Mouse (Mus musculus): ENCODE results near the gene Fars2. TPM values are rescaled to one million over a fixed set of nuclear protein-coding genes. Genes with fewer than 3 reads are reported as not detected.

The Fars2 gene
- total and polyA plus RNA-seq, 2 experiments from 2014 or later, result 30.3 to 30.6 TPM

- WGBS, result 80% methylated on average over 1 of the region's 1 CpGs
- Histone ChIP-seq H3K9ac (replicated peaks; ENCODE audit: low read length, poor library complexity, severe bottlenecking) (no peak overlapping the region), H3K4me2 (ENCODE audit: low read depth, low read length, poor library complexity, severe bottlenecking) (no peak overlapping the region), H3K27me3 (ENCODE audit: insufficient read depth, low read length) (no peaks in the 10 kb centered on the region), H3K4me3 (ENCODE audit: low read depth, low read length) (no peak overlapping the region), H3K9me3 (ENCODE audit: low read length) (no peaks in the 10 kb centered on the region), H3K4me1 (ENCODE audit: insufficient read depth, low read length) (no peaks in the 10 kb centered on the region), H3K36me3 (ENCODE audit: insufficient read depth, low read length) (no peaks in the 10 kb centered on the region), H3K27ac (ENCODE audit: low read depth, low read length) (no peak overlapping the region)
- DNase-seq (ENCODE audit: low spot score), result no peak
- no peak for ATAC-seq (ENCODE audit: low FRiP score)
- TF ChIP-seq CTCF (IDR thresholded peaks at IDR 0.05), result no peak
Observed at GRCm38 (mm10) chr13:36679345-36679744, 562.1 kb downstream of the Fars2 start.

GRCm38 (mm10) chr13:36680690-36681355 is 563.6 kb downstream of the Fars2 start:
- H3K4me2 ChIP-seq (ENCODE audit: low read depth, low read length, poor library complexity, severe bottlenecking), result no peak overlapping the region
- no peak overlapping the region for H3K9ac ChIP-seq (replicated peaks; ENCODE audit: low read length, poor library complexity, severe bottlenecking)
- DNase-seq (ENCODE audit: low spot score), result no peak
- H3K4me3 ChIP-seq (ENCODE audit: low read depth, low read length), result no peak overlapping the region
- no peak for TF ChIP-seq CTCF (IDR thresholded peaks at IDR 0.05)
- no peaks in the 10 kb centered on the region for H3K36me3 ChIP-seq (ENCODE audit: insufficient read depth, low read length)
- H3K27me3 ChIP-seq (ENCODE audit: insufficient read depth, low read length), result no peaks in the 10 kb centered on the region
- H3K4me1 ChIP-seq (ENCODE audit: insufficient read depth, low read length), result no peaks in the 10 kb centered on the region
- WGBS, result 91% methylated on average over 8 of the region's 8 CpGs
- no peak overlapping the region for H3K27ac ChIP-seq (ENCODE audit: low read depth, low read length)
- H3K9me3 ChIP-seq (ENCODE audit: low read length), result no peaks in the 10 kb centered on the region
- ATAC-seq (ENCODE audit: low FRiP score), result no peak

GRCm38 (mm10) chr13:36683581-36683980 is 566.4 kb downstream of the Fars2 start:
- Histone ChIP-seq H3K9ac (replicated peaks; ENCODE audit: low read length, poor library complexity, severe bottlenecking) (no peak overlapping the region), H3K4me1 (ENCODE audit: insufficient read depth, low read length) (no peaks in the 10 kb centered on the region), H3K36me3 (ENCODE audit: insufficient read depth, low read length) (no peaks in the 10 kb centered on the region), H3K27ac (ENCODE audit: low read depth, low read length) (no peak overlapping the region), H3K27me3 (ENCODE audit: insufficient read depth, low read length) (no peaks in the 10 kb centered on the region), H3K9me3 (ENCODE audit: low read length) (no peaks in the 10 kb centered on the region), H3K4me3 (ENCODE audit: low read depth, low read length) (no peak overlapping the region), H3K4me2 (ENCODE audit: low read depth, low read length, poor library complexity, severe bottlenecking) (no peak overlapping the region)
- no peak for TF ChIP-seq CTCF (IDR thresholded peaks at IDR 0.05)
- DNase-seq (ENCODE audit: low spot score), result no peak
- ATAC-seq (ENCODE audit: low FRiP score), result no peak
- 79% methylated on average over 4 of the region's 4 CpGs for WGBS

- ATAC-seq (ENCODE audit: low FRiP score) (no peak), DNase-seq (ENCODE audit: low spot score) (no peak)
- no peak overlapping the region for H3K4me2 ChIP-seq (ENCODE audit: low read depth, low read length, poor library complexity, severe bottlenecking)
- H3K27ac ChIP-seq (ENCODE audit: low read depth, low read length), result no peak overlapping the region
- no peaks in the 10 kb centered on the region for H3K4me1 ChIP-seq (ENCODE audit: insufficient read depth, low read length)
- H3K36me3 ChIP-seq (ENCODE audit: insufficient read depth, low read length), result no peaks in the 10 kb centered on the region
- no peak overlapping the region for H3K4me3 ChIP-seq (ENCODE audit: low read depth, low read length)
- H3K9ac ChIP-seq (replicated peaks; ENCODE audit: low read length, poor library complexity, severe bottlenecking), result no peak overlapping the region
- no peak for TF ChIP-seq CTCF (IDR thresholded peaks at IDR 0.05)
- no peaks in the 10 kb centered on the region for H3K27me3 ChIP-seq (ENCODE audit: insufficient read depth, low read length)
- 65% methylated on average over 7 of the region's 7 CpGs for WGBS
- H3K9me3 ChIP-seq (ENCODE audit: low read length), result no peaks in the 10 kb centered on the region
Observed at GRCm38 (mm10) chr13:36695516-36696201, 578.4 kb downstream of the Fars2 start.

GRCm38 (mm10) chr13:36696351-36696771 is 579.1 kb downstream of the Fars2 start:
- no peak for ATAC-seq (ENCODE audit: low FRiP score)

GRCm38 (mm10) chr13:36707088-36707690 is 590.0 kb downstream of the Fars2 start:
- Histone ChIP-seq H3K4me2 (ENCODE audit: low read depth, low read length, poor library complexity, severe bottlenecking) (no peak overlapping the region), H3K27ac (ENCODE audit: low read depth, low read length) (no peak overlapping the region), H3K4me1 (ENCODE audit: insufficient read depth, low read length) (no peaks in the 10 kb centered on the region), H3K4me3 (ENCODE audit: low read depth, low read length) (no peak overlapping the region), H3K27me3 (ENCODE audit: insufficient read depth, low read length) (no peaks in the 10 kb centered on the region), H3K9ac (replicated peaks; ENCODE audit: low read length, poor library complexity, severe bottlenecking) (no peak overlapping the region), H3K36me3 (ENCODE audit: insufficient read depth, low read length) (no peaks in the 10 kb centered on the region), H3K9me3 (ENCODE audit: low read length) (no peaks in the 10 kb centered on the region)
- DNase-seq (ENCODE audit: low spot score) (no peak), ATAC-seq (ENCODE audit: low FRiP score) (no peak)
- TF ChIP-seq CTCF (IDR thresholded peaks at IDR 0.05), result no peak
- 22% methylated on average over 3 of the region's 3 CpGs for WGBS

More at GRCm38 (mm10) chr13:36696351-36696771, 579.1 kb downstream of the Fars2 start:
- no peaks in the 10 kb centered on the region for H3K9me3 ChIP-seq (ENCODE audit: low read length)
- DNase-seq (ENCODE audit: low spot score), result no peak
- H3K4me2 ChIP-seq (ENCODE audit: low read depth, low read length, poor library complexity, severe bottlenecking), result no peak overlapping the region
- 94% methylated on average over 8 of the region's 8 CpGs for WGBS
- H3K4me1 ChIP-seq (ENCODE audit: insufficient read depth, low read length), result no peaks in the 10 kb centered on the region
- H3K36me3 ChIP-seq (ENCODE audit: insufficient read depth, low read length), result no peaks in the 10 kb centered on the region
- no peak overlapping the region for H3K27ac ChIP-seq (ENCODE audit: low read depth, low read length)
- no peak overlapping the region for H3K4me3 ChIP-seq (ENCODE audit: low read depth, low read length)
- TF ChIP-seq CTCF (IDR thresholded peaks at IDR 0.05), result no peak
- no peaks in the 10 kb centered on the region for H3K27me3 ChIP-seq (ENCODE audit: insufficient read depth, low read length)
- no peak overlapping the region for H3K9ac ChIP-seq (replicated peaks; ENCODE audit: low read length, poor library complexity, severe bottlenecking)

Data from midbrain, postnatal 0 days (tissue).